Mouse (Mus musculus) heart, adult 2 months (tissue): ENCODE results near the gene Gm20388. TPM values are rescaled to one million over a fixed set of nuclear protein-coding genes. Genes with fewer than 3 reads are reported as not detected.

ENCODE experiments used
- DNase-seq, 2 experiments: peaks; one replicate each; pipeline ENCODE4 v3.0.0; 2021
- H3K27ac ChIP-seq: fragments of 200-600 bp; 2 replicates; pipeline ENCODE4 v1.8.1; 2022
- H3K27me3 ChIP-seq: fragments of 200-500 bp; 2 replicates; pipeline ENCODE4 v1.6.1; 2012; ENCODE audit warnings: mild to moderate bottlenecking, low read length, inconsistent platforms, mixed read lengths; ENCODE audit not compliant: control insufficient read depth, insufficient read depth
- H3K36me3 ChIP-seq: fragments of 200-500 bp; 2 replicates; pipeline ENCODE4 v1.6.1; 2012; ENCODE audit warnings: low read length, inconsistent platforms; ENCODE audit not compliant: control insufficient read depth, insufficient read depth
- H3K4me1 ChIP-seq: fragments of 200-500 bp; 2 replicates; pipeline ENCODE4 v1.6.1; 2011; ENCODE audit warnings: low read length; ENCODE audit not compliant: control insufficient read depth, insufficient read depth
- H3K4me3 ChIP-seq: fragments of 200-600 bp; 2 replicates; pipeline ENCODE4 v1.8.1; 2022
- H3K79me2 ChIP-seq: fragments of 200-500 bp; replicated peaks from 2 replicates; pipeline ENCODE4 v1.6.1; 2012; ENCODE audit warnings: mild to moderate bottlenecking, inconsistent platforms, low read length, moderate library complexity, mixed read lengths; ENCODE audit not compliant: control insufficient read depth, insufficient read depth
- H3K9ac ChIP-seq: fragments of 200-500 bp; 2 replicates; pipeline ENCODE4 v1.6.1; 2012; ENCODE audit warnings: low read depth, mild to moderate bottlenecking, control low read depth, inconsistent platforms, low read length, mixed read lengths
- CTCF ChIP-seq: fragments of 200-600 bp; IDR thresholded peaks from 2 replicates; pipeline ENCODE4 v1.8.1; 2022; ENCODE audit warnings: antibody characterized with exemption, mild to moderate bottlenecking, moderate library complexity
- EP300 ChIP-seq: fragments of 200-500 bp; IDR thresholded peaks from 2 replicates; pipeline ENCODE4 v1.6.1; 2011; ENCODE audit warnings: low read depth, low read length, control low read depth; ENCODE audit not compliant: insufficient read depth
- POLR2A ChIP-seq: fragments of 200-500 bp; IDR thresholded peaks from 2 replicates; pipeline ENCODE4 v1.6.1; 2011; ENCODE audit warnings: mild to moderate bottlenecking, low read depth, low read length, control low read depth; ENCODE audit not compliant: insufficient read depth
- WGBS: fragments of 180-500 bp; shearing (Covaris S2); methylation state at CpG from one replicate; pipeline ENCODE4 v1.1.7; 2018; 5-methylcytosine and 5-hydroxymethylcytosine counted together
- intact Hi-C: fragments of 180-260 bp; cut with DNase I; formaldehyde crosslinking; loops from one replicate; pipeline ENCODE4 v1.15.1; 2025
- polyA plus RNA-seq: library from polyadenylated mRNA; depleted of rRNA; stranded (reverse); fragments of >200 nt; gene quantifications from 2 replicates; pipeline ENCODE4 v1.2.3, GENCODE M21; 2012
- total RNA-seq, 2 experiments: library from RNA; stranded (reverse); gene quantifications; 2 replicates each; pipeline ENCODE4 v1.2.3; 2021

Gene Gm20388
- total and polyA plus RNA-seq, 3 experiments, result 1.8 to 32.3 TPM; not detected in 1

DNA sequence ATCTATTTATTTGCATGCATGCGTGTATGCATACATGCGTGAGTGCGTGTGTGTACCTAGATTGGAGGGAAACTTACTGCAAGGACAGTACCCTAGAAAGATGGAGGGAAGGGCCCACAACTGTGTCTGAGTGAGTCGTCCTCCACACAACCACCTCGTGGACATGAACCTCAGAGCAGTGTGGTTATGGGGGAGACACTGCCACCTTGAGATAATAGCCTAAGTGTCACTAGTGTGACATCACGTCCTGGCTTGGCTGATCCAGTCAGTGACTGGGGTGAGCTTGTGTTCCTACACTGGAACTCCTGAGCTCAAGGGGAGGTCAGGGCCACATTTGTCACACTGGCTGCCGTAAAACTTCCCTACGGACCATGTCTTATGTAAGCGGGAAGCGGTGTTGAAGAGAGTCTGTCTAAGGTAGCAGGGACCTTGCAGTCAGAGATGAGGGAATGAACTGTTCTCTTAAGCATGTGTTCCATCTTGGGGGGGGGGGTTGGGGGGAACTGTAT is 1305.9 kb downstream of the Gm20388 start:
- intact Hi-C loops, result no loop called here
- DNase-seq, result no peak
- Histone ChIP-seq H3K4me1 (no peaks in the 10 kb centered on the region), H3K79me2 (no peaks in the 10 kb centered on the region), H3K4me3 (no peak overlapping the region), H3K27ac (no peak overlapping the region), H3K27me3 (no peaks in the 10 kb centered on the region), H3K36me3 (no peaks in the 10 kb centered on the region), H3K9ac (no peak overlapping the region)
- no peak for TF ChIP-seq EP300
- no peak for TF ChIP-seq CTCF
- TF ChIP-seq POLR2A, result no peak
- WGBS, result 81% methylated on average over 10 of the region's 10 CpGs

DNA sequence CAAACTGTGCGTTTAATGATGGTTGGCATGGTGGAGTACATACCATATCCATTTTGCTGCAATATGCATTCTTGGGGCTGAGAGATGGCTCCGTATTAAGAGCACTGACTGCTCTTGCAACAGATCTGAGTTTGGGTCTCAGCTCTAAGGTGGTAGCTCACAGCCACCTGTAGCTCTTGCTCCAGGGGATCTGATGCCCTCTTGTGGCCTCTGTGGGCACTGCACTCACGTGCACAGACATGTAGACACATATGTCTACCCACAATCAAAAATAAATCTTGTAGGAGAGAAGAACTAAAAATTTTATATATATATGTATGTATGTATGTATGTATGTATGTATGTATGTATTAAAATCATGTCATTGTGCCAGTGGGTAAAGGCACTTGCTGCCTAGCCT is 1307.8 kb downstream of the Gm20388 start:
- no peak overlapping the region for H3K4me3 ChIP-seq
- no peaks in the 10 kb centered on the region for H3K27me3 ChIP-seq
- no peaks in the 10 kb centered on the region for H3K36me3 ChIP-seq
- no peaks in the 10 kb centered on the region for H3K4me1 ChIP-seq
- no peaks in the 10 kb centered on the region for H3K79me2 ChIP-seq
- intact Hi-C loops, result no loop called here
- DNase-seq, result peak in 1 of 2 experiments; percentile 42
- no peak for TF ChIP-seq POLR2A
- peak; percentile 67 for TF ChIP-seq CTCF
- TF ChIP-seq EP300, result no peak
- no peak overlapping the region for H3K9ac ChIP-seq
- no peak overlapping the region for H3K27ac ChIP-seq
- WGBS, result 93% methylated on average over 3 of the region's 3 CpGs

DNA sequence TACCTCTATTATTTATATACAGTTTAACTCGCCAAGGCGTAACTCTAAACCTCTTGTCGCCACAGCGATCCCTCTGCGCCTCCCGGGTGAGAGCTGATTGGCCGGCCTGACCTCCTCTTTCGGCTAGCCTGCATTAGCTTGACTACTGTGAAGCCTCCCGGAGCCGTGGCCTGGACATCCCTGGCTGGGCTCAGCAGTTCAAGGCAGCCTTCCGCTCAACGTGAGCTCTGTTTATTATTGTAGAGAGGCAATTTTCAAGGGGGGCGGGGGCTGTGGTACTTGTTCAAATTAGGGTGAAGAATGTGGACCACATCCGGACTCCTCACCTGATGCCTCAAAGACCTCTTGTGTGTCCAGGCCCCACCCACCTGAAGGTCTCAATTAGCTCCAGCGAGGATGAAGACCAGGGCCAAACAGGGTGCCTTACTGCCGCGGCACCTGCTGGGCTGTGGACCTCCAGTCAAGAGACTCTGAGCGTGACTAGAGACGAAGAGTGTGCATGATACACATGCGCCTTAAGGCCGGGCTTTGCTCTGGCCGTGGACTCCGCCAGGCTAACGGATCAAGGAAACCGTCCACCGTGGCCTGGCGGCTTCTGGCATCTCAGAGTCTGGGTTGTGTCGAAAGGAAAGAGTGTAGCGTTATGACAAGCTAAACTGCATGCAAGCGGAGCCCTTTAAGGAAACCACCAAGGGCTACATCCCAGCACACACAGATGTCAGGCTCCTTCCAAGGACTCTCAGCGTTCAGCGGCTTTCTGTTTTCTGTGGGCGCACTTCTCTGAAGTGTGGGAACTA is 1309.7 kb downstream of the Gm20388 start:
- H3K27ac ChIP-seq, result no peak overlapping the region
- H3K79me2 ChIP-seq, result no peaks in the 10 kb centered on the region
- TF ChIP-seq EP300 (no peak), CTCF (no peak), POLR2A (no peak)
- no peaks in the 10 kb centered on the region for H3K36me3 ChIP-seq
- H3K4me3 ChIP-seq, result no peak overlapping the region
- no peak overlapping the region for H3K9ac ChIP-seq
- DNase-seq, result no peak
- intact Hi-C loops, result no loop called here
- H3K4me1 ChIP-seq, result no peaks in the 10 kb centered on the region
- peaks cover 2% of the 10 kb centered on the region; the same call in 1 of the 2 replicates for H3K27me3 ChIP-seq
- 62% methylated on average over 33 of the region's 33 CpGs for WGBS

DNA sequence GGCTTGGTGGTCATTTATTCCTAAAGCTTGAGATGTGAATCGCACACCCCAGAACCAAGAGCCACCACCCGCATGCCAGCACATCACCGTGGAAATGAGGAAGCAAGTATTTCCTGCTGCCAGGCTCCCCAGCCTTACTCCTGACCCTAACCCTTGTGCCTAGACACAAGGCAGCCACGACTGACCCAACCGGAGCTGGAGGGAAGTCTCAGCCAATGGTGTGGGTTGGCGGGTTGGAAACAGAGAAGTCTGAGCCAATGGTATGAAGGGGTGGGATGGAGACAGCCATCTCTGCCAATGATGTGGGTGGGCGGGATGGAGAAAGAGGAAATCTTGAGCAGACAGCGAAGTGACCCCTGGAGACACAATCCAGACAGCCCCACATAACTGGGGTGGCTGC is 1314.1 kb downstream of the Gm20388 start:
- WGBS, result 51% methylated on average over 8 of the region's 8 CpGs
- Histone ChIP-seq H3K79me2 (no peaks in the 10 kb centered on the region), H3K27me3 (peaks cover 2% of the 10 kb centered on the region; the same call in 1 of the 2 replicates), H3K9ac (no peak overlapping the region), H3K4me1 (no peaks in the 10 kb centered on the region), H3K4me3 (no peak overlapping the region), H3K27ac (no peak overlapping the region), H3K36me3 (no peaks in the 10 kb centered on the region)
- intact Hi-C loops, result no loop called here
- DNase-seq, result no peak
- TF ChIP-seq POLR2A (no peak), EP300 (no peak), CTCF (no peak)

DNA sequence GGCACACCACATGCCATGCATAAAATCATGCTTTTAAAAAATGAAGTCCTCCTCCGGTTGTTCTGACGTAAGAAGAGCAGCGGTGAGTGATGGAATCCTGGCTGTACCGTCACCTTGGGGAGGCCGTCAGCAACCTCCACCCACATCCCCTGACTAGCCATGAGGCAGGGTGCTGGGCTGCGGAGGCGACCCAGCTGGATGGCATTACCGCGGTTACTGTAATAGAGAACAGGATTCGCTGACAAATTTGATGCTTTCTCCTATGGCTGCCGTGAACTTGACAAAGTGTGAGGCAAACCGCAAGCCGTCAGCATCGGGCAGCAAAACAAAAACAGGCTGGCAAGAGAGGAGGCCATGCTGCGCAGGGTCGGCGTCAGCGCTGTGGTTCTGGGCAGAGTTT is 1317.1 kb downstream of the Gm20388 start:
- DNase-seq, result no peak
- H3K4me3 ChIP-seq, result no peak overlapping the region
- H3K9ac ChIP-seq, result no peak overlapping the region
- intact Hi-C loops, result no loop called here
- H3K27me3 ChIP-seq, result peaks cover 2% of the 10 kb centered on the region; the same call in 1 of the 2 replicates
- H3K36me3 ChIP-seq, result no peaks in the 10 kb centered on the region
- no peaks in the 10 kb centered on the region for H3K79me2 ChIP-seq
- WGBS, result 85% methylated on average over 18 of the region's 18 CpGs
- no peak overlapping the region for H3K27ac ChIP-seq
- H3K4me1 ChIP-seq, result no peaks in the 10 kb centered on the region
- TF ChIP-seq CTCF, result no peak
- no peak for TF ChIP-seq POLR2A
- TF ChIP-seq EP300, result no peak

DNA sequence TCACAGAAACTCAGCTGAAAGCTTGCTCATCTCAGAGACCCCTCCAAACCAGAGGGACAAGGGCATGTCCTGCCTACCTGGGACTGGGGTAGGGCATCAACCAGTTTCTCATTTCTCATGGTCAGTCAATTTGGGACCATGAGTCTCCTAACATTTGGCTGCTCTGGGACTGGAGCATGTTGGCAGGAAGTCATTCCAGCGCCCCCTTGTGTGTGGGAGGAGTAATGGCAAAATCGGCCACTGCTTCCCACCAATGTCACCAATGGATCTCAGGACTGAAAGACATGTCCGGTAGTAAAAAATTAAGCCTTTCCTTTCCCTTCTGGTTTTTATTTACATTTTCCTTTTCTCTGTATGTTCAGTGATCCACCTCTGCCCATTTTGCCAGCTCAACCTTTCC is 1318.3 kb downstream of the Gm20388 start:
- Histone ChIP-seq H3K79me2 (no peaks in the 10 kb centered on the region), H3K4me3 (no peak overlapping the region), H3K9ac (no peak overlapping the region), H3K27me3 (peaks cover 2% of the 10 kb centered on the region; the same call in 1 of the 2 replicates), H3K27ac (no peak overlapping the region), H3K36me3 (no peaks in the 10 kb centered on the region), H3K4me1 (no peaks in the 10 kb centered on the region)
- TF ChIP-seq CTCF, result peak; percentile 75
- no peak for TF ChIP-seq POLR2A
- no peak for TF ChIP-seq EP300
- intact Hi-C loops, result loop anchor here (1.0 kb wide), 1 partner anchor 116 kb away; no protein-coding TSS in a partner anchor
- WGBS, result 57% methylated on average over 3 of the region's 3 CpGs
- DNase-seq, result peak; percentile 31 to 50
